Mouse (Mus musculus) activated CD4-positive, CD25-positive, alpha-beta regulatory T cell, adult 4 months (primary cell): ENCODE data around the gene Tubgcp4. TPM values are rescaled to one million over a fixed set of nuclear protein-coding genes. Genes with fewer than 3 reads are reported as not detected.

Source experiments
- ATAC-seq: one replicate; pipeline ENCODE4 v1.8.0; 2017
- polyA plus RNA-seq, 2 experiments: library from polyadenylated mRNA; unstranded; fragments of 100-300 nt; shearing (Covaris generic); gene quantifications; one replicate each; pipeline ENCODE4 v1.2.1; 2017

Tubgcp4 gene
- polyA plus RNA-seq, 2 experiments from 2014 or later: 67.7 to 89.4 TPM

GRCm38 (mm10) chr2:121204276-121204675 is 33.8 kb downstream of the Tubgcp4 start:
- no peak for ATAC-seq

- no peak for ATAC-seq
These were observed 36.1 kb downstream of the Tubgcp4 start for GRCm38 (mm10) chr2:121206541-121206940.

DNA sequence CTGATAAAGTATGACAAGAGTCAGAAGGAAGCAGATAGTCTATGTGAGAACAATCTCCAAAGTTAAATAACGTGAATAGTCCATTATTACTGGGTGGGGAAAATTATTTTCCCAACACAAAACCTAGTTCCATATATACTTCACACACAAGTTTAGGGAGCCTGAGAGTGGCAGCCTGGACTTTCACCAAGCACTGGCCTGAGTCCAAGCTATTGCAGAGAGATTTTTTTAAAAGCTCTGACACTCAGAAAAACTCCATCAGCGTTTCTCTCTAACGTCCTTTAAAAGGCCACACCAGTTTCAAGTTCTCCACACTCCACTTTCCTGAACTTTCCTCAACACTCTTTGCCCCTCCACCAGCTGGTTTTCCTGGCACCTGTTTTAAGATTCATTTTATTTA is 44.0 kb downstream of the Tubgcp4 start:
- ATAC-seq: no peak

- ATAC-seq: no peak
These were observed 48.7 kb downstream of the Tubgcp4 start for GRCm38 (mm10) chr2:121219177-121219576.

DNA sequence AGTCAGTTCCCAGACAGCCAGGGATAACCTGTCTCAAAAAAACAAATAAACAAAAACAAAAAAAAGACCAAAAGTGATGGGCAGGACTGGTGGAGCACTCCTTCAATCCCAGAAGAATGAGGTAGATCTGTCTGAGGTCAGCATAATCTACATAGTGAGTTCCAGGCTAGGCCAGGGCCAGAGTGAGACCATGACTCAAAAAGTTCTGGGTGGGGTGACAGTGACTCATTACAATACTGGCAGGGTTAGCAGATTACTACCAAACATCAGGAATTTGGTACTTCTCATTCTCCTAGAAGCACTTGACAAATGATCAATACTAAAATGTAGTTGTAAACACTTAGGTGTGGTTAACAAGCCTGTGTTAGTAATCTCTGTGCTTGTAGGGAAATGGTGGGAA is 49.5 kb downstream of the Tubgcp4 start:
- ATAC-seq: no peak

DNA sequence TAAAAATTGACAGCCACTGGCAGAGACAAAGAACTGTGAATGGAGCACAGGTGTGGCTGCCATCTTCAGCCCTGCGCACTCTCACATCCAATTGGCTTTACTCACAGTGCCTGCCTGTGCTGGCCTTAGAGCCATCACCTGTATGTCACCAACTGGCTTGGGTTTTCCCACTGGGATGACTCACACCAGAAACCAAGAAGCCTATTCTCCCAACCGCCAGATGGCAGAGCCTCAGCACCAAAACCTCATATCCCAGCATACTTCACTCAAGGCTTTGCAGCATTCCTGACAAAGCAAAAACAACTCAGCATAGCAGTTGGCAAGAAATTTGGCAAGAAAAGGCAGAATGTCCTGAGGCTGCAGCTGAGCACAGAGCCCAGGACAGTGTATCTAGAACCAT is 52.6 kb downstream of the Tubgcp4 start:
- no peak for ATAC-seq

DNA sequence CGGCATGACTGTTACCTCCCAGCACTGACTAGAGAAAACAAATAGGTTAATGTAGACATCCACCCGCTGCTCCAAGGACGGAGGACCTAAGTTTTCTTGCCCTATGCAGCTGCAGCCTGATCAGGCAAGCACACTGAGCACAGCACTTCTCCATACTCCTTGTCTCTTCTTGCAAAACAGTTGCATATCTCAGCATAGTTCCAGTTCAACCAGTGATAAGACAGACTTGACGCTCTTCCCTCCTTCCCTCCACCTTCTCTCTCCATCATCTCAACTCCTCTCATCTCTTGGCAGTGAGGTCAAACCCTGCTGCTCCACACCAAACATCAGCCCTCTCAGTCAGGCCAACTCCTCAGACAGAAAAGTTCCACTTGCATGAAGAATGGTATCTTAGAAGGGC is 57.7 kb downstream of the Tubgcp4 start:
- ATAC-seq: no peak

DNA sequence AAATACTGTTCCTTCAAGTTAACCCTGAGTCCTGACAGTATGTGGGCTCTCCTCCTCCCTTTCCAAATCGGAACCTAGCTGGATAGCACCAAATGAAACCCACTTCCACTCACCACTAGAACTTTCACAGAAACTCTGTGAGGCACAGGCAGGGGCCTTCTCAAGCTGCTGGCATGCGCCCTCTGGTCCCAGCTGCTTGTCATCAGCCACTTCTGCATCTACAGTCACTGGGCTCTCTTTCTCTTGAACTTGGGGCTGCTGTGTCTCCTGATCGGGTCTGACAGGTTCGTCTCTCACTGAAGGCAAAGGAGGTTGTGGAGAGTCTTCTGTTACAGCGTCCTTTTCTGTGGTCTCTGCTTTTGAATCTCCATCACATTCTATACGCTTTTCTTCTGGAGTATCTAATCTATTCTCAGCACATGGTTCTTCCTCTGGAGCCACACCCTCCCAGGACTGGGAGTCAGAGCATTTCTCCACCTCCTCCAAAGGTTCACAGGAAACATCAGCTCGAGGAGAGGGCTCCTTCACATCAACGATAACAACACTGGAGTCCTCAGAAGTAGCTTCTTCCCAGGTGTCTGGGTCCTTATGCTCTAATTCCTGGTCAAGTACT is 65.1 kb downstream of the Tubgcp4 start:
- no peak for ATAC-seq

- no peak for ATAC-seq
These were observed 69.0 kb downstream of the Tubgcp4 start for GRCm38 (mm10) chr2:121239426-121239825.

DNA sequence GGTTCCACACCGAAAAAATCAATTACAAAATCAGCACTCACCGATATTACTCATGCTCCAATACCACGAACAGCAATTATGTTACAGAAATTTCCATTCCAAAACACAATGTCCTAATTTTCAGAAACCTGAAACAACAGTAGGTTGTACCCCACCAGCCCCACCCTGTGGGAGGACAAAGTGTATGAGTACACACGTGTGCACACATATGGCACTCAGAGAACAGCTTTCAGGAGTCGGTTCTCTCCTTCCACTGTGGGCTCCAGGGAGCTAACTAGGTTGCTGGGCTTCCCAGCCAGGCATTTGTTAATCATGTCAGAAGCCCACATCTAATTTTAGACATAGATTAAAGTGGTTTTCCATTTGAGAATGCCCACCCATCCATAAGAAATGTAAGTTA is 73.6 kb downstream of the Tubgcp4 start:
- ATAC-seq: no peak

Other genes with a start within 250 kb of the Tubgcp4 start
- 10 to 100 TPM; 32.0 to 46.4 TPM for gene Ubr1, start 199.9 kb upstream of the Tubgcp4 start, polyA plus RNA-seq
- 10 to 100 TPM; 10.6 to 13.4 TPM for gene Tmem62, start 193.6 kb upstream of the Tubgcp4 start, polyA plus RNA-seq
- gene Ccndbp1, start 162.3 kb upstream of the Tubgcp4 start, polyA plus RNA-seq: 100 to 1,000 TPM; 141 to 151 TPM
- under 1 TPM; 0.61 to 0.78 TPM for gene Epb42, start 133.6 kb upstream of the Tubgcp4 start, polyA plus RNA-seq
- gene Tgm5, start 84.8 kb upstream of the Tubgcp4 start, polyA plus RNA-seq: not detected
- gene Tgm7, start 60.9 kb upstream of the Tubgcp4 start, polyA plus RNA-seq: under 1 TPM in 1 of 2 experiments, not detected in 1; 0.41 TPM
- 10 to 100 TPM; 20.4 to 22.6 TPM for gene Adal, start 30.2 kb upstream of the Tubgcp4 start, polyA plus RNA-seq
- gene Lcmt2, start 30.0 kb upstream of the Tubgcp4 start, polyA plus RNA-seq: 1 to 10 TPM; 4.1 to 6.3 TPM
- gene Zscan29, start 471 bp downstream of the Tubgcp4 start, polyA plus RNA-seq: 10 to 100 TPM; 26.5 to 33.9 TPM
- gene Trp53bp1, start 100.8 kb downstream of the Tubgcp4 start, polyA plus RNA-seq: 10 to 100 TPM; 22.9 to 30.2 TPM
- under 1 TPM; 0.10 to 0.32 TPM for gene Map1a, start 118.9 kb downstream of the Tubgcp4 start, polyA plus RNA-seq
- 1 to 10 TPM; 9.6 to 9.8 TPM for gene Ppip5k1, start 184.7 kb downstream of the Tubgcp4 start, polyA plus RNA-seq
- 1 to 10 TPM in 1 of 2 experiments, under 1 TPM in 1; 0.83 to 1.5 TPM for gene Ckmt1, start 187.1 kb downstream of the Tubgcp4 start, polyA plus RNA-seq
- under 1 TPM; 0.31 to 0.60 TPM for gene Strc, start 216.5 kb downstream of the Tubgcp4 start, polyA plus RNA-seq
- 1,000 to 10,000 TPM in 1 of 2 experiments, 100 to 1,000 TPM in 1; 658 to 1,122 TPM for gene Pdia3, start 243.1 kb downstream of the Tubgcp4 start, polyA plus RNA-seq
- gene Catsper2, start 243.1 kb downstream of the Tubgcp4 start, polyA plus RNA-seq: 1 to 10 TPM; 2.3 to 3.8 TPM